Mouse (Mus musculus) layer of hippocampus, adult 2 months (tissue): ENCODE measurements around the gene Clcn2. TPM values are rescaled to one million over a fixed set of nuclear protein-coding genes. Genes with fewer than 3 reads are reported as not detected.
"Not testable (repeated sequence)": the region's sequence is repeated elsewhere in the genome, so short reads cannot be mapped to it uniquely, and the experiment has no call there.

Source experiments
- DNase-seq, 2 experiments: peaks; one replicate each; pipeline ENCODE4 v3.0.0; 2022; ENCODE audit warnings: low spot score in 2 of 2
- H3K27ac ChIP-seq: fragments of 200-600 bp; 2 replicates; pipeline ENCODE4 v1.8.1; 2022
- H3K4me3 ChIP-seq: fragments of 200-600 bp; 2 replicates; pipeline ENCODE4 v1.8.1; 2022; ENCODE audit warnings: mild to moderate bottlenecking
- CTCF ChIP-seq: fragments of 200-600 bp; conservative IDR thresholded peaks from 2 replicates; pipeline ENCODE4 v1.8.1; 2022; ENCODE audit warnings: antibody characterized with exemption, mild to moderate bottlenecking, moderate library complexity
- total RNA-seq, 2 experiments: library from RNA; stranded (reverse); gene quantifications; 2 replicates each; pipeline ENCODE4 v1.2.3; 2021

Gene Clcn2
- total RNA-seq, 2 experiments from 2014 or later, result 74.2 to 79.5 TPM

DNA sequence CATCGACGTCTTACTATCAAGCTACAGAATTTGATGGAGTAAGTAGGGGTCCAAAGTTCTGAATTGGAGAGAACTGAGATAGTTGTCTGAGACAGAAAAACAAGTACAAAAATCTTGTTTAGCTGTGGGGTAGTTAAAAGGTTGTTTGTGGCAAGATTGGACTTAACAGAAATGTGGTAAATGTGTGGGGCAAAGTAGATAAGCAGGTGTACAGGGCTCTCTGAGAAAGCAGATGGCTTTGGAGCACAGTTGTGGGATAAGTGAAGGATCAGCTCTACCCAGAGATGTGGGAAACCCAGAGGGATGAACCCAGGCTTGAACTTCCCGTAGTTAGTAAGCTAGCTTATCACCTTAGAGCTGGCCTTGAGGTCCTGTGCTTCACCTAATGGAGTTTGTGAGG, 26.8 kb downstream of the Clcn2 start:
- no peak for DNase-seq
- Histone ChIP-seq H3K27ac (no peak overlapping the region), H3K4me3 (no peak overlapping the region)
- TF ChIP-seq CTCF, result no peak

DNA sequence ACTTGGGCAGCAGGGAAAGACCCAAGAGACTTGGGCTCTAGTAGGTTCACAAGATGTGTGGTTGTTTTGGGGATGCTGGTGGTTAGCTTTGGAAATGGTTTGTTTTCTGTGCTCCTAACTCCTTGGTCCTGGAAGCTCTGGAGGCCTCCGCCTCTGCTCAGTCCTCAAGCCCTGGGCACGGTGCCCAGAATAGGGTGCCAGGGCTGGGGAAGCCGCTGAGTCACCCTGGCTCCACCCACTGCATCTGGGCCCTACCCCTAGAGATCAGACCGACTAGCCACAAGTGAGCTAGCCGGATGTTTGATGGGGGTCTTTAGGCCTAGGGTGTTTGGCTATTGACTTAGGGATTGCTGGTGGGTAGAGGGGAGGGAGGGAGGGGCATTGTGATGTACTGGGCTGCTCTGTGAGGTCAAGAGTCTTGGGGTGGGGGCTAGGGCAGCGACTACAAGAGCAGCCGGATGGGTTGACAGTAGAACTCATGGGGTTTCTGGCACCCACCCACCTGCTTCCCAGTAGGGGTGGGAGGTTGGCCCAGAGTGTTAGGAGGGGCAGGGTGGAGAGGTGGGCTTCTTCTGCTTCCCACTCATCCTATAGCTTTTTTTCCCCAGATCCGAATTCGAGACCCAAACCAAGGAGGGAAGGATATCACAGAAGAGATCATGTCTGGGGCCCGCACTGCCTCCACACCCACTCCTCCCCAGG, 39.4 kb downstream of the Clcn2 start:
- no peak for TF ChIP-seq CTCF
- peak; percentile 70 to 81 for DNase-seq
- H3K4me3 ChIP-seq, result no peak overlapping the region
- H3K27ac ChIP-seq, result peak overlapping the region; percentile 56

DNA sequence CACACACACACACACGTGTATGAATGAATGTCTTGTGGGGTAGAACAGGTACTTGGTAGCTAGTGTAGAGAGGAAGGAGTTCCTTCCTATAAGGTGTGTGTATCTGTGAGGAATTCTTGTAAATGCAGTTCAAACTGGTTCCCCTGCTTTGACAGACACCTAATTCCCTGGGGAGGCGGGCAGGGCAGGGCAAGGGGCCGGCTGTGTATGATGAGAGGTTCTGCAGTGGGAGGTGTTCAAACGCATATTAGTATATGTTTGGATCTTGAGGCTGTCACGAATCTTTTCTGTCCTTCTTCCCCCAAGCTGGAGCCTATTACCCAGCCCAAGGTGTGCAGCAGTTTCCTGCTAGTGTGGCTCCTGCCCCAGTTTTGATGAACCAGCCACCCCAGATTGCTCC, 40.2 kb downstream of the Clcn2 start:
- DNase-seq, result no peak
- peak overlapping the region; percentile 56 for H3K27ac ChIP-seq
- H3K4me3 ChIP-seq, result no peak overlapping the region
- TF ChIP-seq CTCF, result no peak

DNA sequence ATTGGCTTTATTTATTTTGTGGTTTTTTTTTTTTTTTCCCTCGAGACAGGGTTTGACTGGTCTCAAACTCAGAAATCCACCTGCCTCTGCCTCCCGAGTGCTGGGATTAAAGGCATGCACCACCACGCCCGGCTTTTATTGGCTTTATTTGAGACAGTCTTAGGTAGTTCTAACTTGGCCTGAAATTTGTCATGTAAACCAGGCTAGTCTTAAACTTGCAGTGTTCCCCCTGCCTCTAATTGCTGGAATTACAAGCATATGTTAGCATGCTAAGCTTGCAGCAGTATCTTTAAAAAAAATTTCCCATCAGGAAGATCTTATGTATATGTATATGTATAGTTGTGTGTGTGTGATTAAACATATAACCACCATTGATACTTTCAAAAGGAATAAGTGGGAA, 40.8 kb downstream of the Clcn2 start:
- no peak for DNase-seq
- TF ChIP-seq CTCF, result peak; percentile 27; the same call in 1 of the 2 replicates
- H3K4me3 ChIP-seq, result no peak overlapping the region
- H3K27ac ChIP-seq, result no peak overlapping the region

DNA sequence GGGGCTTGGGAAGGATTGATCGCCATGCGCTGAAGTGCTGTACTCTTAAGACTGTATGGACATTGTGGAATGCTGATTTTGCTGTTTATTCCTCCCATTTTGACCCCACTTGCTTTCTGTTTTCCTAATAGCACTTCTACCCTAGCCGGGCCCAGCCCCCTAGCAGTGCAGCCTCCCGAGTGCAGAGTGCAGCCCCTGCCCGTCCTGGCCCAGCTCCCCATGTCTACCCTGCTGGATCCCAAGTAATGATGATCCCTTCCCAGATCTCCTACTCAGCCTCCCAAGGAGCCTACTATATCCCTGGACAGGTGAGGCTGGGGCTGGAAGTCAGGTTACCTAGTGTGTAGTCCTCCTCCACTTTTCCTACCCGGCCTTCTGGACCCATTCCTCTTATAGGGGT, 42.3 kb downstream of the Clcn2 start:
- no peak for TF ChIP-seq CTCF
- no peak overlapping the region for H3K4me3 ChIP-seq
- no peak overlapping the region for H3K27ac ChIP-seq
- no peak for DNase-seq

DNA sequence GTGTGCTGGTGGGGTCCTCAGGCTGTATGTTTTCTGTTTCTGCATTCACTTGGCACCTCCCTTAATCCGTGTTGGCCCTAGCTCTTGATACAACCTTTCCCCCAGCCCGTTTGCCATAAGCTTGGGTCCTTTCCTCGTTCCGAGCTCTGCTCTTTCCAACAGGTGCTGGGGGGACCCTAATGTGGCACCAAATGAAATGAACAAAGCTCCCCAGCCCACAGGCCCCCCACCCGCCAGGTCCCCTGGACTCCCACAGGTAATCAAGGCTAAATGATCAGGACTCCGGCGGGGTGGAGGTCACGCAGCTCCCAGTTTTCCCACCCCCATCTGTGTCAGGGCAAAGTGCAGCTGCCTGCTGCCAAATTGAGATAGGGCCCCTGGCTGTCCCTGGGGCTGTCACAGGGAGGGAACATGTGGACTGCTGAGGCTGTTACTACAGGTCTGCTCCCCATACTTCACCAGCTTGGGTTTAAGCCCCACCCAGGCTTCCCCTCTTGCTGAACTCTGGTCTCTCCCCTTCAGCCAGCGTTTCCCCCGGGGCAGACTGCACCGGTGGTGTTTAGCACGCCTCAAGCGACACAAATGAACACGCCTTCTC, 43.7 kb downstream of the Clcn2 start:
- no peak for TF ChIP-seq CTCF
- Histone ChIP-seq H3K4me3 (peak overlapping the region; percentile 84), H3K27ac (peak overlapping the region; percentile 86)
- DNase-seq, result no peak

DNA sequence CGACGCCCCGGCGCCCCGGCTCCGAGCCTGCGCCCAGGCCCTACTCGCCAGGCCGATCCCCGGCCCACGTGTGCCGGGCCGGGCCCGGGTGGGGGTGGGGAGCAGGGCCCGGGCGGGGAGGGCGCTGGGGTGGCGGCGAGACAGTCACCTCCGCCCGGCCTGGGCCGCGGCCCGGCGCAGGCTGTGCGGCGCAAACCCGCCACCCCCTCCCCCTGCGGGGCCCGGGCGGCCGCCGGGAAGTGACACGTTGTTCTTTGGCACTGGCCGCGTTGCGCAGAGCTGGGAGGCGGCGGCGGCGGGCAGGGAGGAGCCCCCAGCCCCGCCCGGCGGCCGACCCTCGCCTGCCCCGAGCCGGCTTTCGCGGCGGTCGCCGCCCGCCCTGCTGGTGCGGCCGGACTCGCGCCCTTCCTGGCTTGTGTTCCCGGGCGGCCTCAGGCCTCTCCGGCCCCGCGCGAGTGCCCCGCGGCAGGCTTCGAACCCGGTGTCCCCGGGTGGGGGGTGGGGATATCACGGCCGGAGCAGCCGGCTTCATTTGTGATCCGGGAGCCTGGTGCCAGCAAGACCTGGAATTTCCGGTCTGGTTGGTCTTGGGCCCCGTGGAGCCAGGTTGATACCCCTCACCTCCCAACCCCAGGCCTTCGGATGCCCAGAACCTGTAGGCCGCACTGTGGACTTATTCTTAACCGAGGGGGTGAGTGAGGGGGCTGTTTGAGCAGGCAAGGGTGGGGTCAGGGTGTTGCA, 44.4 kb downstream of the Clcn2 start:
- DNase-seq, result no peak
- no peak for TF ChIP-seq CTCF
- Histone ChIP-seq H3K4me3 (peak overlapping the region; percentile 84), H3K27ac (peak overlapping the region; percentile 86)

DNA sequence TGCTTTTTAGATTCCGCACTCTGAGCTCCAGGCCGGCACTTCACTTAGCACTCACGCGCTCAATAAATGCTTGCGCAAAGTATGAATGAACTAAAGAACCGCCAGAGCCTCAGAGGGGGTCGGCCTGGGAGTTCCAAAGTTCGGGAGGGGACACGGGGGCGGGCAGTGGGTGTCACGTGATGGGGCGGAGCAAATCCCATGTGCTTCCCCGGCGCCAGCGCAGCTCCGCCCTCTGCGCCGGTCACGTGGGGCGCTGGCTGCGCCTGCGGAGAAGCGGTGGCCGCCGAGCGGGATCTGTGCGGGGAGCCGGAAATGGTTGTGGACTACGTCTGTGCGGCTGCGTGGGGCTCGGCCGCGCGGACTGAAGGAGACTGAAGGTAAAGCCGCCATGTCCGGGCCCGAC, 45.0 kb downstream of the Clcn2 start:
- TF ChIP-seq CTCF, result no peak
- H3K27ac ChIP-seq, result peak overlapping the region; percentile 86
- peak overlapping the region; percentile 84 for H3K4me3 ChIP-seq
- peak; percentile 95 to 96 for DNase-seq

DNA sequence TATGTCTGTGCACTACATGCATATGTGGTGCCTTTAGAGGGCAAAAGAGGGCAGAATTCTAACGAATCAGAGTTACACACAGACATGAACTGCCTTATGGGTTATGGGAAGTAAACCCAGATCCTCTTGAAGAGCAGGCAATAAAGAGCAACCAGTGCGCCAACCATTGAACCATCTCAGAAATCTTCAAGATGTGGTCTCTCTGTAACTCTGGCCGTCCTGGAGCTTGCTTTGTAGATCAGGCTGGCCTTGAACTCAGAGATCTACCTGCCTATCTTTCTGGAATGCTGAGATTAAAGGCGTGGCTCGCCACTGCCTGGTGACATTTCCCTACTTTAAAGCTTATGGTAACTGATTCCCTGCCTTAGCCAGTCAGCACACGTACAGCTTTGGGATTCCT, 45.7 kb downstream of the Clcn2 start:
- H3K27ac ChIP-seq, result peak overlapping the region; percentile 86; the same call in 1 of the 2 replicates
- peak overlapping the region; percentile 84 for H3K4me3 ChIP-seq
- TF ChIP-seq CTCF, result no peak
- no peak for DNase-seq

DNA sequence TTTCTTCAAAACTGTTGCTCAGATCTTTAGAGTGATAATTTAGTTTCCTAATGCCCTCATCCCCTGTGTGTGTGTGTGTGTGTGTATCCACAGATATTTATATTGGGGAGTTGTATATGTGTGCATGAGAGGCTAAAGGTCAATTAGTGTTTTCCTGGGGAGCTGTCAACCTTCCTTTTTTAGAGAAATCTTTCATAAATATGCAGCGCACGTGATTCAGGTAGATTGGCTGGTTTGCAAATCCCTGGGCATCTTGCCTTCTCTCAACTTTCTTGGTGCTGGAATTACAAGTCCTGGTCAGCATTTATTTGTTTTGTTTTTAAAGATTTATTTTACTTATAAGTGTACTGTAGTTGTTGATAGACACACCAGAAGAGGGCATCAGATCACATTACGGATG, 47.3 kb downstream of the Clcn2 start:
- H3K27ac ChIP-seq, result no peak overlapping the region
- TF ChIP-seq CTCF, result no peak
- H3K4me3 ChIP-seq, result no peak overlapping the region
- DNase-seq, result no peak

DNA sequence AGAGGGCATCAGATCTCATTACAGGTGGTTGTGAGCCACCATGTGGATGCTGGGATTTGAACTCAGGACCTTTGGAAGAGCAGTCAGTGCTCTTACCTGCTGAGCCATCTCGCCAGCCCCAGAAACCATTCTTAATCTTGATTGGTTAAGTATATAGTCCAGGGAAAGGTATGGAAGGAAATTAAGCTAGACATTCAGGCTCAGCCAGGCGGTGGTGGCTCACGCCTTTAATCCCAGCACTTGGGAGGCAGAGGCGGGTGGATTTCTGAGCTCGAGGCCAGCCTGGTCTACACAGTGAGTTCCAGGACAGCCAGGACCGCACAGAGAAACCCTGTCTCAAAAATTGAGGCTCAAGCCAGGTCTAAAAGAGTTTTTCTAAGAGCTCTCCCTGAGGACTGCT, 49.5 kb downstream of the Clcn2 start, which contains the start of gene Eif4g1:
TSS of gene Eif4g1 (plus strand) at position 301 of the 400 bp plus-strand sequence.
- not testable (repeated sequence) for DNase-seq, H3K4me3 ChIP-seq, H3K27ac ChIP-seq

DNA sequence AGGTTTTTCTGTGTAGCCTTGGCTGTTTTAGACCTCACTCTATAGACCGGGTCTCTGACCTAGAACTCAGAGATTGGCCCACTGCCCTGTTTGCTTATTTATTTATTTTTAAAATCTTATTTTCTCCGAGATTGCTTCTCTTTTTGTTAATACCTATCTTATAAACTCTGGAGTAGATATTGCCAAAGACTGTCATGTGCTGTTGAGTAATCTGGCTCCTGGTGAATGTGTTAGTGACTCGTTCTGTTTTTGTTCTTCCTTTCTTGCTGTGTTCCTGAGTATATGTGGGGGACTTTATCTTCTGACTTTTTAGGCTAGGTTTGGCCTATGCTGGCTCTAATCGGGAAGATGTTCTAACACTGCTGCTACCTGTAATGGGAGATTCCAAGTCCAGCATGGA, 59.9 kb downstream of the Clcn2 start:
- Histone ChIP-seq H3K4me3 (no peak overlapping the region), H3K27ac (no peak overlapping the region)
- TF ChIP-seq CTCF, result no peak
- no peak for DNase-seq

DNA sequence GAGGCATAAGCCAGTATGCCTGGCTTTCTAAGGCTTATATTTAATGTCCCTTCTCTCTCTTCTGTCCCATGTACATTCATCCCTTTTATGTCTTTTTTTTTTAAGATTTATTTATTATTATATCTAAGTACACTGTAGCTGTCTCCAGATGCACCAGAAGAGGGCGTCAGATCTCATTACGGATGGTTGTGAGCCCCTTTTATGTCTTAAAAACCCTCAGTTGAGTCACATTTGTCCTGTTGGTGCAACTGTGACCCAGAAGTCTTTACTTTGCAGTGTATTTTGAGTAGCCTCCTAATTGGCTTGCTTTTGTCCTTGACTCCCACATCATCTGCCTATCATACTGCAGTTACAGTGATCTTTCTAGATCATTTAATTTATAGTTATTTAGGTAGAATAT, 64.2 kb downstream of the Clcn2 start:
- TF ChIP-seq CTCF, result peak; percentile 63
- peak overlapping the region; percentile 73; the same call in 1 of the 2 replicates for H3K4me3 ChIP-seq
- H3K27ac ChIP-seq, result no peak overlapping the region

More for the DNA sequence above, 64.2 kb downstream of the Clcn2 start:
- DNase-seq, result no peak

Other genes starting within 250 kb of the Clcn2 start
- 10 to 100 TPM; 48.9 to 50.4 TPM for gene Eif2b5, start 218.9 kb downstream of the Clcn2 start, total RNA-seq
- gene Dvl3, start 200.8 kb downstream of the Clcn2 start, total RNA-seq, result 10 to 100 TPM; 56.5 to 56.9 TPM
- gene Ap2m1, start 182.3 kb downstream of the Clcn2 start, total RNA-seq, result 100 to 1,000 TPM; 712 to 736 TPM
- gene Abcf3, start 169.2 kb downstream of the Clcn2 start, total RNA-seq, result 10 to 100 TPM; 85.1 to 93.0 TPM
- gene Vwa5b2, start 128.3 kb downstream of the Clcn2 start, total RNA-seq, result 10 to 100 TPM; 25.2 to 27.2 TPM
- 1 to 10 TPM; 2.4 to 3.2 TPM for gene Eef1akmt4, start 106.2 kb downstream of the Clcn2 start, total RNA-seq
- gene Gm49333, start 106.1 kb downstream of the Clcn2 start, total RNA-seq, result not detected
- gene Alg3, start 106.0 kb downstream of the Clcn2 start, total RNA-seq, result 10 to 100 TPM in 1 of 2 experiments, 1 to 10 TPM in 1; 9.7 to 15.4 TPM
- 10 to 100 TPM; 69.1 to 84.4 TPM for gene Camk2n2, start 96.5 kb downstream of the Clcn2 start, total RNA-seq
- gene Ece2, start 87.9 kb downstream of the Clcn2 start, total RNA-seq, result 10 to 100 TPM; 34.4 to 36.1 TPM
- 100 to 1,000 TPM; 208 to 213 TPM for gene Psmd2, start 66.1 kb downstream of the Clcn2 start, total RNA-seq
- gene Eif4g1, start 49.4 kb downstream of the Clcn2 start, total RNA-seq, result 100 to 1,000 TPM; 283 to 297 TPM
- gene Fam131a, start 24.5 kb downstream of the Clcn2 start, total RNA-seq, result 100 to 1,000 TPM; 450 to 457 TPM
- 10 to 100 TPM; 26.1 TPM for gene Polr2h, start 81 bp downstream of the Clcn2 start, total RNA-seq
- 10 to 100 TPM; 87.0 to 90.7 TPM for gene Chrd, start 15.4 kb upstream of the Clcn2 start, total RNA-seq
- gene Thpo, start 16.8 kb upstream of the Clcn2 start, total RNA-seq, result 10 to 100 TPM; 12.5 to 16.2 TPM